Mouse (Mus musculus) right cerebral cortex, postnatal 4 days (tissue): ENCODE measurements around the gene Sec16a.
"Not testable (repeated sequence)": the region's sequence is repeated elsewhere in the genome, so short reads cannot be mapped to it uniquely, and the experiment has no call there.

Experiments
- DNase-seq: peaks from one replicate; pipeline ENCODE4 v3.0.0-alpha.2; 2022

Sec16a gene

DNA sequence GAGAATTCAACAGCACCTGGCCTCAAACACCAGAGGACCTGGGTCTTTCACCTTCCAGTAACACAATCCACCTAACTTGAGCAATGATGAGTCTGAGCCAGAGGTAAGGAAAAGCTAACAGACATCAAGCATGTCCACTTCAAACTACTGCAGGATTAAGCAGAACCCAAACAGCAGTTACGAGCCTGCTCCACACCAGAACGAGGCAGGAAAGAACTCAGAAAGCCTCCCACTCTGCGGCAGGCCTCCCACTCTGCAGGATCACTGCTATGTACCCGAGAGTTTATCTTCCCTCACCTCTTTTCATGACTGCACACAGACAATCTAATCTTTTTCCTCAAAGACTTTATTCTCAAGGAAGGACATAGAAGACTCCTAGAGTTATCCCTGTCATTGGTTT, 7.8 kb downstream of the Sec16a start:
- no peak for DNase-seq

DNA sequence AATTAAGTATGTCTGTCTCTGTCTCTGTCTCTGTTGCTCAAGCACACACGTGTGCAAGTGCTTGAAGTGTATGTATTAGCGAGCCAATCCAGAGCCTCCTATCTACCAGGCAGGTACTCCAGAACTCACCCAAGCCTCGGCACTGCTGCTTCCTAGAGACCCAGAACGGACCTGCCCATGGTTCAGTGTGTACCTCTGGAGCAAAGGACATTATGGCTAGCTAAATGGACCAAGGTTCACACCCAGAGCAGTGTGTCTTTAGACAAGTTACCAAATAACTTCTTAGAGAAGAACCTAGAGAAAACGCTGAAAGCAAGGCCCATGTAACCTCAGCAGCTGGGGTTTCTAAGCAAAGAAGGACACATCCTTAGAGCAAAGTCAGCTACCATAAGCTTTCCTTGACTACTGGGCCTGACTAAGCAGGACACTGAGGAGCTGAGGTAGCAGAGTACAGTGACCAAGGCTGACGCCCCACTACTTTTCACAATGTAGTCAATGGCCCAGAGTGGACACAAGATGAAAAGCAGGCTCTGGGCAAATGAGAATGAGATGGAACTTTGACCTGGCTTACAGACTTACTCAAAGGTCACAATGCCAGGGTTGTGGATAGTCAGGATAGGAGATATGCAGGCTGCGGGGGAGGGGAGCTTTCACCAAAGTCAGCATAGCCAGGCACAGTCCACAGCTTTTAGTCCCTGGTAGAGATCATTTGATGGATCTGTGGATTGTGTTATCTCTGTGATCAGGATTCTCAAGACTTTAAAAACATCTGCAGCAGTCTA, 10.0 kb downstream of the Sec16a start:
- no peak for DNase-seq

DNA sequence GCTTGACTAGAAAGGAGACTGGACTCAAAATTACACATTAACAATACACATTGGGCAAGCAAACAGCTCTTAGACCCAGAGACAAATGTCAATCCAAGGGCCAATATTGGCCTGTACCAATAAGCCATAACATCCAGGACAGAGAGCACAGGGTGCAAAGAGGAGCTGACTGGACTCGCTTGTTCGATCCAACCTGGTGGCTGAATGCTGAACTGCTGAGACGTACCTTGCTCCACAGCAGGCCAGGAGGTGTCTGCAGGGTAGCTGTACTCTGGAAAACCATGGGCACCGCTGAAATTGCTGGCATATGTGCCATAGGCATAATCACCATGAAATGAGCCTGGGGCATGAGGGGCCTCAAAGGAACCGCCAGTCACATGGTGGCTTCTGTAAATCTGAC, 15.2 kb downstream of the Sec16a start:
- DNase-seq: no peak

DNA sequence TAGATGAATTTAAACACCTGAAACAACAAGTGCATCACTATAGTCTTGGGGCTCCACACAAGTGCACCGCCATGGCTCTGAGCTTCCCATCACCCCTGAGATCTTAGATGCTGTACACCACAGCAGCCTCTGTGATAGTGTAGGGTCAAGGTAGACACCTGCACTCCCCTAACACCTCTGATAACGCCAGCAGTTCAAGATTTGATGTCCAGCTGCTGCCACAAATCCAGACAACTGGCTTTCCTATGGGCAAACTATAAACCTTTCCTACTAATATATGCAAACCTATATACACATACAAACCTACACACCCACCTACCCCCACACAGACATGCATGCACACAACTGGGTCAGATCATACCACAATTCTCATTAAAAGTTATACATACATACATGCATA, 20.5 kb downstream of the Sec16a start:
- no peak for DNase-seq

DNA sequence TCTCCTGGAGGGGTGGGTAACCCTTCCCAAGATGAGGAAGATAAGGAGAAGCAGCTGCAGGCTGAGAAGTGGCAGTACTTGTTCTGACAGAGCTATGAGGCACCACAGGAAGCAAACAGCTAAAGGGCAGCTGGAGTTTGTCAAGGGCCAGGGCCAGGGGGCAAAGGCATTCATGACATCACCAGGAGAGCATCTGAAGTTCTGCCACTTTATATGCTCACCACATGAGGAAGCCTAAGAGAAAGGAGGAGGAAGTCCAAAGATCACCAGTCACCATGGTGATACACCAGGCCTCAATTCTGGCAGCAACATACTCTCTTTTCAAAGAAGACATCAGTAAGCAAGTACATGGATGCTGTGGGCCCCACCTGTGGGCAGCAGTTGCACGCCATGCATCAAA, 21.9 kb downstream of the Sec16a start:
- DNase-seq: no peak

DNA sequence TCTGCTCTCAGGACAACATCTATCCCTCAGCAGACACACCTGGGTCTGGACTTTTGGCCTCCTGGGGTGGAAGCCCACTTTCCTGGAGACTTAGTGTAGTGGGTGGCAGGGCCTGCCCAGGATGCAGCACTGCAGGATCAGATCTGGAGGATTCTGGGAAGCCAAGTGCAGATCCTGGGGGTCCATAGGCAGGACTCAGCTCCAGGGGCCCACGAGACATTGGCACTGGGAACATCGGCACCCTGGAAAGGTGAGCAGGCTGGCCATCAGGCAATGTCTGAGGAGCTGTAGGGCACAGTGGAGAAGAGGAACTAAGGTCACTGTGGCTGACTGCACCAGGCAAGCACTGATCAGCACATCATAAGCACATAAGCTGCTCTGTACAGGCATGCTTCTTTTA, 23.0 kb downstream of the Sec16a start:
- DNase-seq: no peak

DNA sequence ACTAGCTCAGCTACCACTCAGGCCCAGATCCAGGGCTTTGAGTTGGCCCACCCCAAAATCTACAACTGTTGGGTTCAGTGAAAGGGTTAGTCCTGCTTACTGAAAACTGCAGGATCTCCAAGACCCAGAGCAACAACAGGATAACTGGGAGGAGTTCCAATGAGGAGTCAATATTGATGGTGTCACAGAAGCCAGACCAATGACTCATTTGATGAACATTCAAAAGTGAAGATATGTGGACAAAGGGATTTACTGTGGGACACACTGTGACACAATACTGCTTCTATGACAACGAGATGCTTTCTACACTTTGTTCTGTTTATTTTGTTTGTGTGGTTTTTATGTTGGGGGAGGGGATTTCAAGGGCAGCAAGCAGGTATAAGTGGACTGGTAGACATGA, 26.9 kb downstream of the Sec16a start:
- DNase-seq: no peak

DNA sequence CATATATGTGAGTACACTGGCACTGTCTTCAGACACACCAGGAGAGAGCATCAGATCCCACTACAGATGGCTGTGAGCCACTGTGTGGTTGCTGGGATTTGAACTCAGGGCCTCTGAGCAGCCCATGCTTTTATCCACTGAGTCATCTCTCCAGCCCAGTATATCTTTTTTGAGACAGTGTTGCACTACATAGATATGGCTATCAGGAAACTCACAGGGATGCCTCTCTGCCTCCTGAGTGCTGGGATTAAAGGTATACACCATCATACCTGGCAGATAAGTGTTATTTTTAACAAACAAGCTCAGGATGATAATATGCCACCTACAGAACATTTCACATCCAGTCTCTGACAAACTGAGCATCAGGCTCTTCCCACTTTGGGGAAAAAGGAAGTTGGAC, 27.9 kb downstream of the Sec16a start:
- no peak for DNase-seq

DNA sequence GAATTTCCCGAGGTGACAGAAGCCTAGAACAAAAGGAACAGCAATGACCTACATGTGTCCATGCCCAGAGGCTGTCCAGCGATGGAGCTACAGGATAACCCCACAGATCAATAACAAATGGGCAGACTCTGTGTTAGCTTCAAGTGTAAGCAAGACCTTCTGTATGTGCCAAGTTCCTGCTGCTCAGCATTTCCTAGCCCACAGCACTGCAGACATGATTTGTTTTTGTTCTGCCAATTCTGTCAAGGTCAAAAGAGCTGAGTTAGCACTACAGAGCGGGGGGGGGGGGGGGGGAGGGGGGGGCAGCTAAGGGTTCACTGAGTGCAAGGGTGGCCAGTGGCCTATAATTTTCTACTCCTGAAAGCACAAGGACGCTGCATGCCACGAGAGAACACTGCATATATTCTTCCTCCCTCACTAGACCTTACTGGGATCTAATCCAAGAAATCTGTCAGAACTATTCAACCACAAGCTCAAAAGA, 34.0 kb downstream of the Sec16a start:
- no peak for DNase-seq

DNA sequence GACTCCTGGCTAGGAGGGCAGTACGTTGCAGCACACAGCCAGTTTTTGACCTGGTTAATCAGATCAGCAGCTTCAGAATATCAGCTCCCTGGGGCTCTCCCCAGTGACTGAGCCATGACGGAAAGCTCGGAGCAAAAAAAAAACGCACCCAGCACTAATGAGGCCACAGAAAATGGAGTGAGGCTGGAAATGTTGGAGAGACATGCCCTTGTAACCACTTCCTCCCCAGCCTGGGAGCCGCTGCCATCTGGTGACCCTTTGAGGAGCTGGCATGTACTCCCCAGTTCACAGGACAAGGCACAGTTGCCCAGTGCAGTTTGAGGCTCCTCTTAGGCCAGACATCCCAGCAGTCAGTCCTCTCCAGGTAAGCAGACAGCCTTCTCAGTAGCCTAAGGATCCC, 34.9 kb downstream of the Sec16a start:
- DNase-seq: no peak

DNA sequence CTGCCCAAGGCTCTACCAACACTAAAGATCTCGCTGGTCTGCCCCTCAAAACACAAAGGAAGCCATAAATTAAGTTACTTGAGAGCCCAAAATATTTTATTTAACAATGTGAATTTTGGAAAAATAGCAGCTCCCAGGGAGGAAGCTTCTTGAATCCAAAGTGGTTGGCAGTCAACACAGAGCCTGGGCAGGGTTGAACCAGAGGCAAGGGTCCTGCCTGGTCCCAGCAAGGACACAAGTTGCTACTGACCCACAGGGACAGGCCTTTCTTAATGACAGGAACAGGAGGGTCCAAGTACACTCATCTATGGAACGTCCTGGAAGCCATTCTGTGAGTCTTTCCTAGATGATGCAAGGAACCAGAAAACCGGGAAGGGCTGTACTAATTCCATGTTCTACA, 35.7 kb downstream of the Sec16a start:
- no peak for DNase-seq

DNA sequence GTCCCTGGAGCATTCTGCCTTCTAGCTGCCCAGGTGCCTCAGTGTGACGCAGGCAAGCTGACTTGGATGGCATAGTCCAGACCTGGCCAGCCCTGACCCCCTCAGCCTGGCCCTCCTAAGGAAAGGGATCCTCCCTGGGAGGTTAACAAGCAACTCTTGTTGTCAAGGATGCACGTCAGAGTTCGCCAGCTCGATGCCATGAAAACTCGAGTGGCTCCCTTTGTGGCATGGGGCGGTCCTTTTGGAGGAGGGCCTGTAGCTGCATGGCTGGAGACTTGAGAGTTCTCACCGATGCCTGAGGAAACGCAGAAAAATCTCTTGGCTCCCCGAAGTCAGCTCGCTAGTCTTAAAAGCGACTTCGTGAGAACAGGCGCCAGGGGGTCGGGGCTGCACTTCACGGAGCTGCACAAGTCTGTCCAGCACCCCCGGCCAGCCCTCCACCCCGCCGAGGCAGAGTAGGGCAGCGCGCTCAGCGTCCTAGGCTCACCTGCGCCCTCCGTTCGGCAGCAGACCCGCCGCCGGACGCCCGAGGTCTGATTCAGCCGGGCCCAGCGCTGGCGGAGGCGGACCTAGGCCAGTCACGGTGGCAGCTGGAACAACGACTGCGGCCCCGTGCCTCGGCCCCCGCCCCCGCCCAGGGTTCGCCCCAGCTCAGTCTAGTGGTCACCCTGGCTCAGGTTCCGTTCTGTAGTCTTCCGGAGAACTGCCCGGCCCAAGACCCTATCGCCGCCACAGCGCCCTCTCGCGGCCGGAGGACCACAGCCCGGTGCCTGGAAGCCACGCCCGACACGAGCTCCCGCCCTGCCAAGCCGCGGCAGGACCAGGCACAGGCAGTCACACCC, 36.3 kb downstream of the Sec16a start, which contains the start of gene Inpp5e:
TSS of gene Inpp5e (minus strand) at position 689 of the 842 bp plus-strand sequence.
- DNase-seq: peak; percentile 99

DNA sequence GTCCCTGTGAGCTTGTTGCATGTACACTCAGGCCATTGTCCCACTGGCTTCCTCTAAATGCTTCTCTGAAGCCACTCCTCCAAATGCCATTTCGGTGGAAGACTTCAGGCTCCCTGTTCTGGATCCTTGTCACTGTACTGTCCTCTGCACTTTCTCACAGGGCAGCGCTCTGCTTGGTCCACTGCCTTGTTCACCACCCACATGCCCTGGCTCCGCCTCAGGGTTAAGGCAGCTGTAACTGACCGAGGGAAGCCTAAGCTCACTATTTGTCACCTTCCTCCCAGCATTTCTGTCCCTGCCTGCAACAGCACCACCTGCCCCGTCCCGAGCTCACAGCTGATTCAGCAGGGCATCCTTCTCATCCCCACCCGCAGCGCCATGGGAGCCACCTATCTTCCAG, 41.7 kb downstream of the Sec16a start:
- no peak for DNase-seq

DNA sequence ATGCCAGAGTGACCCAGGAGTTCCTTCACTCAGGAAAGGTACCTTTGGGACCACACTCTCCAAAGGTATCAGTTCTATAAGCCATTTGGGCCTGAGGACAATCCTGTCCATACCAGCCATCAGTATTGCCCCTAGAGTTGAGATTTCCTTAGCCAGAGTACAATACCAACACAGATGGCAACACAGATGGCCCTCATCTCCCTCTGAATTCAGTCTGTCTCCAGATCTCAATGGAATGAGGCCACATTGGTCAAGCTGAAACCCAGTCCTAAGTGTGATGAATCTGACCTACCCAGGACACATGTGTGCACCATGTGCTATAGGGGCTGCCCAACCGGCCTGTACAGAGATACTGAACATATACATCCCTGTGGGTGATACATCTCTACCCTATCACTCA, 42.8 kb downstream of the Sec16a start:
- no peak for DNase-seq

DNA sequence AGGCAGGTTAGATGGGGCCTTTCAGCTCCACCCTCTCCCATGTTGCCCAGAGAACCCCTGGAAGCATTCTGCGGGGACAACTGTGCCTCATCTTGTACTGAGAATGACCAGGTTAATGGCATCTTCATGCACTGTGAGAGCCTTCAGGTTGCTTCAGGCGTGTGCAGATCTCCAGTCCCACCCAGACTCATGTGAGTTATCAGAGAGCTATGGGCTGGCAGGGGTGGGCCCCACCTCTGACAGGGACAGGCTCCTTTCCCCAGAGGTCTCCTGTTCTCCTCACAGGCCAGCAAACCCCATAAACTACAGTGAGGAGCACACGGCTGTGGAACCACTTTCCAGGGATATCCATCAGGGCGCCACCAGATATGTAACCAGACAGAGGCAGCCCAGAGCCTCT, 44.0 kb downstream of the Sec16a start:
- DNase-seq: no peak

DNA sequence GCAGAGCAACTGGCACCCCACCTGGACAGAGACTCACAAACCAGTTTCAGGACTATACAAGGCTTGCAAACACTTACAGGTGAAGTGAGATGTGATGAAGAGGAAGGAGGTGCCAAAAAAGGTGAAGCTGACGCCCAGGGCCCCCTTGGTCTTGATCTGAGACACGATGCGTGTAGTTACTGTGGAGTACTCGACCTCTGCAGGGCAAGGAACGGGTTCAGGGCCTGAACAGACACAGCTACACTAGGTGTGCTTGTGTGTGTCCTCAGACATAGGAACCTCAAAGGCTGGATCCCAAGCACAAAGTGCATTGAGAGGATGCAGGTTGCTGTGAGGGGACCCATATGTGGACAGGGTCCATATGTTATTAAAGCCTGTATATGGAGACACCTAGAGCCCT, 44.7 kb downstream of the Sec16a start:
- no peak for DNase-seq

DNA sequence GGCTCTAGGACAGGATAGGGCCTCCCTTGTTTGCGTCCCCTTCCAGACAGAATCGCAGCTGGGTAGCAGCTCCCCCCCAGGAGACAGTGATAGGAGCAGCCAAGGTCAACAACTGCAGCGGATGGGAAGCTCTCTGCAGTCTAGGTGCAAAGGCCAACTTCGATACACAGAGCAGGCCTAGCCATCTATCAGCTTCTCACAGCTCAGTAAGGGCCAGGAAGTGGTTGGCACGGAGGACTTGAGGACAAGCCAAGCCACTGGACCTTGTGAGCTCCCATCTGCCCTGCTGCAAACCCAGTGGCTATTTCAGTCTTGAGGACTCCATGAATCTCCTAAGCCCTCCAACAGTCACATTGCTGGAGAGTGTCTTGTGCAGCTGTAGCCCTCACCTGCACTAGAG, 45.4 kb downstream of the Sec16a start:
- no peak for DNase-seq

DNA sequence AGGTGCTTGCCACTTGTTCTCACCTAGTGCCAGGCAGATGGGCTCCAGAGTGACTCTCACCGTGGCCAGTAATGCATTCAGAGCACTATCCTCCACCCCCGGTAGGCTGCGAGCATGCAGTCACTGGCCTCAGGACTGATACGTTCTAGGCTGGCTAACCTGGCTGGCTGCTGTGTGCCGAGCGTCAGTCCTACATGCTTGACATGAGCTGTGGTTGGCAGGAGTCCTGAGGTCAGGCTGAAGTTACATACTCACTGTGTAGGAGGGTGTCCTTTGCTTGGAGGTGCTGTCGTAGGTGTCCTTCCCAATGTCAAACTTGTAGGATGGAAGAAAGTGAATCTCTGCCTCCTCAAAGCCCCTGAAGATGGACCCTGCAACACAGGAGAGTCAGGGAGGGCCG, 46.0 kb downstream of the Sec16a start:
- no peak for DNase-seq

DNA sequence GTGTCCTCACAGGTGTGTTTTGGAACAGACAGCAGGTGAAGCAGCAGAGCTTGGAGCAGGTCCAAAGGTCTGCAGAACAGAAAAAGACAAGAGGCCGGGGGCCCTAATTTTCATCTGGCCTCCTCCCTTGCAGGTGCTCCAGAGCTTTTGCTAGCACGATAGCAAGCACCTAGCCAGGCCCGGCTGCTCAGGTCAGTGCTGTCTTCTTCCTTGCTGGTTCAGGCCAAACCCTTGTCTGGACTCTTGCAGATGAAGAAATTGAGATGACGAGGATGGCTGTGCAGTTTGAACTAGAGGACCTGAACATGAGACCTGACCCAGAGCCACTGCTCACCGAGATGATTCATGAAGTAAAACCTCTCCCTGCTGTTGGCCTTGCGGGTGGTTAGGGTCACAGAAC, 53.4 kb downstream of the Sec16a start:
- no peak for DNase-seq

DNA sequence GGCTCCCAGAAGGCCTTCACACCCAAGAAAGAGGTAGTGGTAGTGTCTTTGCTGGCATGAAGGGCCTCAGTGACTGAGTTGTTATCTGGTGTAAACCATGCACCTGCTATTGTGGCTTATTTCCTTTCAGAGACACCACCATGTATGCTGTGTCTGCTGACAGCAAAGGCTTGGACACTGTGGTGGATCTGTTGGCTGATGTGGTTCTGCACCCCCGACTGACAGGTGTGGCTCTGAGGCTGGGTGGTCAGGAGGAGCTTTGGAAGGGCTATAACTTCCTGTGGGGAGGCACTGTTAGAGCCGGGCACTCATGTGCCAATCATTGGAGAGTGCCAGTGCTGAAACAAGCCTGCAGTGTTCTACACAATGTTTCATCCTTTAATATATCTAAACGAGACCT, 54.1 kb downstream of the Sec16a start:
- no peak for DNase-seq

DNA sequence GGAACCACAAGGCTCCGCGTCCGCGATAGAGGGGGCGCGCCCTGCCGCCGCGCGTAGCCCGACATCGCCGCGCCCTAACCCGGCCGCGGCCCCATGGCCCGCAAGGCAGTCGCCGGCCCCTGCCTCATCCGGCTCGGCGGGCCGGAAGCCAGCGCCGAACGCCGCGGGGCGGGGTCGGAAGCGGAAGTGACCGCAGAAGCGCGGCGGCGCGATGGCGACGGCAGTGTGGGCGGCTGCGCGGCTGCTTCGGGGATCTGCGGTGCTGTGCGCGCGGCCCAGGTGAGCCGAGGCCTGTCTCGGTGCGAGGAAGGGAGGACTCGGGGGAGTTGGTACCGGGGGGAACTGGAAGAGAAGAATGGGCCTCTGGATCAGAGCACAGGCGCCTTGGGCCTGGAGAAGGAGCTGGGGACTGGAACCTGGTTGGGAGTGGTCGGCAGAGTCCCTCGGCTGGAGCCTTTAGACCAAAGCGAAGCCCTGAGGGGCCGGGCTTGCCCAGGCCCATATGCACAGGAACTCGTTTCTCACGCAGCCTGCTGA, 55.8 kb downstream of the Sec16a start, which contains the start of the genes Entr1 and Pmpca:
TSS of gene Entr1 (minus strand) at position 163 of the 537 bp plus-strand sequence.
TSS of gene Pmpca (plus strand) at position 186 of the 537 bp plus-strand sequence.
- DNase-seq: peak; percentile 87

DNA sequence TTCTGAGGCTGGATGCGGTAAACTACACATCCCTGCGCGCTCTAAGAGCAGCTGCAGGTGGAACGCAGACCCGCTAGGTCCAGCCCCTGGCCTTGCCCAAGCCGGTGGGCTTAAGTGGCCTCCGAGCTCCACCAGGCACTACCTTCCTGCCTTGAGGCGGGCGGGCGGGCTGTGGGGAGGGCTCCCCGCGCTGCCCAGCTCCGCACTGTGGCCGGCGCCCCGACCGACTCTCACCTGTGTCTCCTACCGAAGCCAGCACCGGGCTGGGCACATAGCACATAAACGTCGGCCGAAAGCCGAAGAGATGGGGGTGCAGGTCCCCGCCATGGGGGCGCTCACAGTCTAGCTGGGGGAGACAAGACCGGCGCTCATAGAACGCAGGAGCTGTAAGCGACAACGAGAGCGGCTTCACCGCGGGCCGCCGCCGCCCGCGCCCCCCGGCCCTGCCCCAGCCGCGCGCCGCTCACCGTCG, 56.3 kb downstream of the Sec16a start:
- DNase-seq: no peak

DNA sequence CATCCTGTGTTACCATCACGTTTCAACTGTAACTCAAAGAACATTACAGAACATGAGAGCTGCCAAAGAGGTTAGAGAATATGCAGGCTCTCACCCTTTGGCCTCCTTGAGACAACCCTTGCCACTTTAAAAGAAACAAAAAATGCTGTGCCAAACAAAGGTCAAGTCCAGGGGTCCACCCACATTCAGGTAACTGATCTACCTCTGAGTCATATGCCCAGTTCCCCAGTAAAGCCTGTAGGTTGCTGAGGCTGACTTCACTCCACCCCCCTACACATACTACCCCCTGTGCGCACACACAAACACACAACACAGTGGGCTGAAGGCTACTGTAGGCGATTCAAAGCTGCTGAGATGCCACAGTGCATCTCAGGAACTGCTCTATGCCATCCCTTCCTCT, 57.3 kb downstream of the Sec16a start:
- no peak for DNase-seq

DNA sequence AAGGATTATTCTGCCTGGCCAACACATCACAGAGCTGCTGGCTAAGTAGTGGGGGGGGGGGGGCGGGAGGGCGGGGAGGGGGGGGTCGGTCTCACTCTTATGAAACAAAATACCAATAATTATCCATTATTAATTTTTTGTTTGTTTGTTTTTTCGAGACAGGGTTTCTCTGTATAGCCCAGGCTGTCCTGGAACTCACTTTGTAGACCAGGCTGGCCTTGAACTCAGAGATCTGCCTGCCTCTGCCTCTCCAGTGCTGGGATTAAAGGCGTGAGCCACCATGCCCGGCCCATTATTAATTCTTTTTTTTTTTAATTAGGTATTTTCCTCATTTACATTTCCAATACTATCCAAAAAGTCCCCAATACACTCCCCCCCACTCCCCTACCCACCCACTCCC, 64.1 kb downstream of the Sec16a start:
- DNase-seq: not testable (repeated sequence)
